Mouse (Mus musculus) MEL (cell line): ENCODE results near the gene Napepld.

Source experiments
- CHD2 ChIP-seq: IDR thresholded peaks from 2 replicates; pipeline ENCODE4 v1.6.1; 2011; ENCODE audit warnings: low read length, improper control_type of control experiment
- CTCF ChIP-seq, 3 experiments: IDR thresholded peaks in 2 of 3; conservative IDR thresholded peaks in 1 of 3; 2 replicates each; pipeline ENCODE4 v1.5.1; 2011 to 2012; ENCODE audit warnings: low read length in 3 of 3, low read depth in 2 of 3, mild to moderate bottlenecking in 2 of 3, improper control_type of control experiment in 1 of 3, inconsistent platforms in 1 of 3, mixed read lengths in 1 of 3, moderate library complexity in 1 of 3; ENCODE audit not compliant: control insufficient read depth in 1 of 3, insufficient read depth in 1 of 3, poor library complexity in 1 of 3, severe bottlenecking in 1 of 3
- GABPA ChIP-seq: IDR thresholded peaks from 2 replicates; pipeline ENCODE4 v1.6.1; 2012; ENCODE audit warnings: low read depth, mild to moderate bottlenecking, inconsistent platforms, low read length, improper control_type of control experiment, moderate library complexity
- HCFC1 ChIP-seq: IDR thresholded peaks from 2 replicates; pipeline ENCODE4 v1.6.1; 2012; ENCODE audit warnings: low read depth, mild to moderate bottlenecking, inconsistent platforms, low read length, improper control_type of control experiment, moderate library complexity
- JUND ChIP-seq: IDR thresholded peaks from 2 replicates; pipeline ENCODE4 v1.6.1; 2011; ENCODE audit warnings: low read depth, mild to moderate bottlenecking, improper control_type of control experiment, low read length
- MXI1 ChIP-seq: IDR thresholded peaks from 2 replicates; pipeline ENCODE4 v1.6.1; 2011; ENCODE audit warnings: mild to moderate bottlenecking, low read depth, low read length, improper control_type of control experiment
- POLR2AphosphoS2 ChIP-seq: IDR thresholded peaks from 2 replicates; pipeline ENCODE4 v1.6.1; 2011; ENCODE audit warnings: low read length, improper control_type of control experiment
- RAD21 ChIP-seq: IDR thresholded peaks from 2 replicates; pipeline ENCODE4 v1.6.1; 2011; ENCODE audit warnings: mild to moderate bottlenecking, low read depth, low read length, improper control_type of control experiment
- UBTF ChIP-seq: IDR thresholded peaks from 2 replicates; pipeline ENCODE4 v1.6.1; 2012; ENCODE audit warnings: low read depth, mild to moderate bottlenecking, inconsistent platforms, low read length, improper control_type of control experiment, moderate library complexity, borderline replicate concordance; ENCODE audit not compliant: insufficient read depth

DNA sequence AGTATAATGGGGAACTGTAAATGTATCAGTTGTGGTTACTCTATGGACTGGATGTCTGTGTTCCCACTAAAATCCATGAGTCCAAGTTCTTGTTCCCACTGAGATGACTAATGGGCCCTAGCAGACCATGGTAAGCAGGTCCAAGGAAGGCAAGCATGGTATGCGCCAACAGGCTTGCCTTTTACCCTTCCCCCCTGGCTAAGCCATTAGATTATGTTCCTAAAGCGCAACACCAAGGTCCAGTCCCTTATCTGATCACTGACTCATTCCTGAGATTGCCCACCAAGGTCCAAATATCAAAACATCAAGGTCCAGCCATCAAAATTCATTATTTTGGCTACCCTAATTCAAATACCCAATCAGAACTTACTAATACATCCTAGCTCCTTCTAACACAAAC is 18.0 kb upstream of the Napepld start:
- TF ChIP-seq UBTF (no peak), RAD21 (no peak), CTCF (IDR thresholded peaks at IDR 0.05 in 2 of 3, conservative IDR thresholded peaks at IDR 0.05 in 1 of 3; ENCODE audit: control insufficient read depth in 1 of 3, insufficient read depth in 1 of 3, low read depth in 2 of 3, low read length in 3 of 3, poor library complexity in 1 of 3, severe bottlenecking in 1 of 3) (no peak), JUND (no peak), POLR2AphosphoS2 (no peak), GABPA (no peak), HCFC1 (no peak), MXI1 (no peak), CHD2 (no peak)
